Mouse (Mus musculus) frontal cortex, postnatal 25 days (tissue): Measurements from ENCODE around the gene Trim54.

Experiments used
- DNase-seq, 2 experiments: peaks; one replicate each; pipeline ENCODE4 v3.0.0; 2022; ENCODE audit warnings: low spot score in 2 of 2

Gene Trim54

GRCm38 (mm10) chr5:31105814-31106335, 10.6 kb upstream of the Trim54 start, which contains the start of gene Dnajc5g:
Dnajc5g (plus strand) TSS chr5:31106285.
- DNase-seq = no peak

- DNase-seq = no peak
These were observed 8.5 kb upstream of the Trim54 start, which contains the start of gene Slc30a3 for GRCm38 (mm10) chr5:31108000-31108490. Slc30a3 (minus strand) TSS chr5:31108237.

GRCm38 (mm10) chr5:31110781-31111180, 5.7 kb upstream of the Trim54 start:
- no peak for DNase-seq

- no peak for DNase-seq
These were observed 400 bp downstream of the Trim54 start for GRCm38 (mm10) chr5:31116912-31117311.

- no peak for DNase-seq
These were observed 4.6 kb downstream of the Trim54 start for GRCm38 (mm10) chr5:31121111-31121510.

- DNase-seq = no peak
These were observed 7.0 kb downstream of the Trim54 start for GRCm38 (mm10) chr5:31123481-31123880.

GRCm38 (mm10) chr5:31126050-31126449, 9.5 kb downstream of the Trim54 start:
- DNase-seq = no peak

GRCm38 (mm10) chr5:31136730-31137424, 20.4 kb downstream of the Trim54 start:
- DNase-seq = no peak

GRCm38 (mm10) chr5:31137658-31138057, 21.1 kb downstream of the Trim54 start:
- no peak for DNase-seq

GRCm38 (mm10) chr5:31138241-31138967, 21.9 kb downstream of the Trim54 start, which contains the start of gene Ucn:
Ucn (minus strand) TSS chr5:31138829.
- no peak for DNase-seq

GRCm38 (mm10) chr5:31138968-31139425, 22.5 kb downstream of the Trim54 start:
- no peak for DNase-seq

GRCm38 (mm10) chr5:31149781-31150180, 33.3 kb downstream of the Trim54 start:
- DNase-seq = no peak

GRCm38 (mm10) chr5:31151746-31152145, 35.2 kb downstream of the Trim54 start:
- no peak for DNase-seq

- no peak for DNase-seq
These were observed 37.1 kb downstream of the Trim54 start for GRCm38 (mm10) chr5:31153516-31154151.

- DNase-seq = peak; percentile 60 to 72
These were observed 37.6 kb downstream of the Trim54 start, which contains the start of gene Mpv17 for GRCm38 (mm10) chr5:31154152-31154553. Mpv17 (minus strand) TSS chr5:31154251.

GRCm38 (mm10) chr5:31162462-31162861, 46.0 kb downstream of the Trim54 start:
- DNase-seq = no peak

GRCm38 (mm10) chr5:31164878-31165277, 48.4 kb downstream of the Trim54 start:
- no peak for DNase-seq

- no peak for DNase-seq
These were observed 52.1 kb downstream of the Trim54 start for GRCm38 (mm10) chr5:31168630-31169029.

- no peak for DNase-seq
These were observed 62.8 kb downstream of the Trim54 start for GRCm38 (mm10) chr5:31179301-31179765.

GRCm38 (mm10) chr5:31179766-31180630, 63.5 kb downstream of the Trim54 start, which contains the start of the genes Gm29609 and Gtf3c2:
Gm29609 (minus strand) TSS chr5:31179911.
Gtf3c2 (minus strand) TSS chr5:31180144.
- peak; percentile 94 to 96 for DNase-seq
